Mouse (Mus musculus) erythroid progenitor cell, adult 5-6 weeks (primary cell): Measurements from ENCODE around the gene Gm21988. TPM values are rescaled to one million over a fixed set of nuclear protein-coding genes. Genes with fewer than 3 reads are reported as not detected.

Experiments
- ATAC-seq: replicated peaks from 2 replicates; pipeline ENCODE4 v1.8.0; 2016; ENCODE audit warnings: moderate number of reproducible peaks, mild to moderate bottlenecking, moderate TSS enrichment, inconsistent platforms; ENCODE audit not compliant: poor library complexity, low FRiP score, severe bottlenecking
- total RNA-seq, 2 experiments: library from RNA; stranded (forward) in 1 of 2; stranded (reverse) in 1 of 2; fragments of 150-400 nt in 1 of 2; fragments of 186-747, 209-891 nt in 1 of 2; gene quantifications; 2 replicates each; pipeline versions ENCODE4 v1.2.3 to v1.2.4; 2015 to 2017; ENCODE audit warnings: low replicate concordance in 2 of 2

Gene Gm21988
- total RNA-seq, 2 experiments from 2014 or later: not detected

GRCm38 (mm10) chr11:70193354-70194285 lies 46.0 kb downstream of the Gm21988 start:
- ATAC-seq: no peak

- ATAC-seq: no peak
Observed at GRCm38 (mm10) chr11:70192157-70192556, 47.5 kb downstream of the Gm21988 start.

DNA sequence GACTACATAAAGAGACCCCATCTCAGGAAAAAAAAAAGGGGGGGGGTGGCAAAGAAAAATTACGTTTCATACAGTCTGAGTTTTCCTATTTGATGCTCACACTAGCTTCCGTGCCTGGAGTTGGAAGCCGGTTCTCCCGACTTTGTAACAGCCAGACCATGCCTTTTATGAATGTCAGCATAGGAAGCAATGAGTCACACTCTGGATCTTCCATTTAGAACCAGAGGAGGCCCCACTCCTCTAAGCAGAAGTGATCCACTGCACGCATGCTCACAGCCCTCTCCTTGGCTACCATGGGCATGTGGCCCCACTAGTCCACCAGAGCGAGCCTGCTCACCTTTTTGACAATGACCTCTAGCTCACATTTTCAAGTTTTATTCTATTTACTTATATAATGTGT lies 48.4 kb downstream of the Gm21988 start:
- no peak for ATAC-seq

- ATAC-seq: no peak
Observed at GRCm38 (mm10) chr11:70189319-70190134, 50.1 kb downstream of the Gm21988 start.

Other genes starting within 250 kb of the Gm21988 start
- 393 and 394 TPM in 2 replicates for gene Gabarap, start 248.7 kb downstream of the Gm21988 start, total RNA-seq (2015; ENCODE audit: low replicate concordance)
- gene Gabarap, start 248.7 kb downstream of the Gm21988 start, total RNA-seq (2017; ENCODE audit: low replicate concordance): 161 and 239 TPM in 2 replicates
- 18.7 and 21.4 TPM in 2 replicates for gene Phf23, start 244.1 kb downstream of the Gm21988 start, total RNA-seq (2015; ENCODE audit: low replicate concordance)
- gene Phf23, start 244.1 kb downstream of the Gm21988 start, total RNA-seq (2017; ENCODE audit: low replicate concordance): 22.2 and 25.4 TPM in 2 replicates
- 2.9 and 4.3 TPM in 2 replicates for gene Dvl2, start 239.2 kb downstream of the Gm21988 start, total RNA-seq (2015; ENCODE audit: low replicate concordance)
- 0.30 and 2.4 TPM in 2 replicates for gene Dvl2, start 239.2 kb downstream of the Gm21988 start, total RNA-seq (2017; ENCODE audit: low replicate concordance)
- 24.9 and 52.8 TPM in 2 replicates for gene Acadvl, start 224.4 kb downstream of the Gm21988 start, total RNA-seq (2015; ENCODE audit: low replicate concordance)
- 20.7 and 23.4 TPM in 2 replicates for gene Acadvl, start 224.4 kb downstream of the Gm21988 start, total RNA-seq (2017; ENCODE audit: low replicate concordance)
- gene Dlg4, start 222.9 kb downstream of the Gm21988 start, total RNA-seq (2015; ENCODE audit: low replicate concordance): not detected in 2 replicates
- gene Dlg4, start 222.9 kb downstream of the Gm21988 start, total RNA-seq (2017; ENCODE audit: low replicate concordance): 1.1 and 2.7 TPM in 2 replicates
- not detected in 2 replicates for gene Asgr1, start 185.7 kb downstream of the Gm21988 start, total RNA-seq (2015; ENCODE audit: low replicate concordance)
- gene Asgr1, start 185.7 kb downstream of the Gm21988 start, total RNA-seq (2017; ENCODE audit: low replicate concordance): not detected in 2 replicates
- not detected in 2 replicates for gene Asgr2, start 147.2 kb downstream of the Gm21988 start, total RNA-seq (2015; ENCODE audit: low replicate concordance)
- not detected in 2 replicates for gene Asgr2, start 147.2 kb downstream of the Gm21988 start, total RNA-seq (2017; ENCODE audit: low replicate concordance)
- 4.2 and 5.0 TPM in 2 replicates for gene Mgl2, start 109.5 kb downstream of the Gm21988 start, total RNA-seq (2015; ENCODE audit: low replicate concordance)
- 8.0 and 12.5 TPM in 2 replicates for gene Mgl2, start 109.5 kb downstream of the Gm21988 start, total RNA-seq (2017; ENCODE audit: low replicate concordance)
- gene Clec10a, start 83.6 kb downstream of the Gm21988 start, total RNA-seq (2015; ENCODE audit: low replicate concordance): 1.3 and 11.2 TPM in 2 replicates
- 0.77 and 2.6 TPM in 2 replicates for gene Clec10a, start 83.6 kb downstream of the Gm21988 start, total RNA-seq (2017; ENCODE audit: low replicate concordance)
- gene Slc16a11, start 27.1 kb downstream of the Gm21988 start, total RNA-seq (2015; ENCODE audit: low replicate concordance): not detected in 2 replicates
- not detected in 2 replicates for gene Slc16a11, start 27.1 kb downstream of the Gm21988 start, total RNA-seq (2017; ENCODE audit: low replicate concordance)
- 0.72 and 0.84 TPM in 2 replicates for gene Slc16a13, start 18.8 kb downstream of the Gm21988 start, total RNA-seq (2015; ENCODE audit: low replicate concordance)
- gene Slc16a13, start 18.8 kb downstream of the Gm21988 start, total RNA-seq (2017; ENCODE audit: low replicate concordance): 0.39 and 2.3 TPM in 2 replicates
- gene Bcl6b, start 10.0 kb downstream of the Gm21988 start, total RNA-seq (2015; ENCODE audit: low replicate concordance): 1.8 TPM in 1 of 2 replicates, not detected in the other
- gene Bcl6b, start 10.0 kb downstream of the Gm21988 start, total RNA-seq (2017; ENCODE audit: low replicate concordance): 0.61 and 2.3 TPM in 2 replicates
- gene 0610010K14Rik, start 1.9 kb downstream of the Gm21988 start, total RNA-seq (2015; ENCODE audit: low replicate concordance): 31.4 and 102 TPM in 2 replicates
- gene 0610010K14Rik, start 1.9 kb downstream of the Gm21988 start, total RNA-seq (2017; ENCODE audit: low replicate concordance): 14.5 and 24.2 TPM in 2 replicates
- gene Rnasek, start within 50 bp of the Gm21988 start, total RNA-seq (2015; ENCODE audit: low replicate concordance): 167 and 191 TPM in 2 replicates
- 21.3 and 24.1 TPM in 2 replicates for gene Rnasek, start within 50 bp of the Gm21988 start, total RNA-seq (2017; ENCODE audit: low replicate concordance)
- gene Alox12, start 15.5 kb upstream of the Gm21988 start, total RNA-seq (2015; ENCODE audit: low replicate concordance): 1.7 TPM in 1 of 2 replicates, not detected in the other
- gene Alox12, start 15.5 kb upstream of the Gm21988 start, total RNA-seq (2017; ENCODE audit: low replicate concordance): 1.0 TPM in 1 of 2 replicates, not detected in the other
- 0.42 TPM in 1 of 2 replicates, not detected in the other for gene Alox12e, start 82.8 kb upstream of the Gm21988 start, total RNA-seq (2015; ENCODE audit: low replicate concordance)
- not detected in 2 replicates for gene Alox12e, start 82.8 kb upstream of the Gm21988 start, total RNA-seq (2017; ENCODE audit: low replicate concordance)
- gene Alox15, start 112.2 kb upstream of the Gm21988 start, total RNA-seq (2015; ENCODE audit: low replicate concordance): 5.4 and 17.6 TPM in 2 replicates
- gene Alox15, start 112.2 kb upstream of the Gm21988 start, total RNA-seq (2017; ENCODE audit: low replicate concordance): 3.6 and 5.7 TPM in 2 replicates
- 3.2 and 8.4 TPM in 2 replicates for gene Pelp1, start 170.2 kb upstream of the Gm21988 start, total RNA-seq (2015; ENCODE audit: low replicate concordance)
- gene Pelp1, start 170.2 kb upstream of the Gm21988 start, total RNA-seq (2017; ENCODE audit: low replicate concordance): 3.1 and 3.8 TPM in 2 replicates
- gene Arrb2, start 192.8 kb upstream of the Gm21988 start, total RNA-seq (2015; ENCODE audit: low replicate concordance): 30.6 and 51.2 TPM in 2 replicates
- gene Arrb2, start 192.8 kb upstream of the Gm21988 start, total RNA-seq (2017; ENCODE audit: low replicate concordance): 27.9 and 33.4 TPM in 2 replicates
- gene Med11, start 212.1 kb upstream of the Gm21988 start, total RNA-seq (2015; ENCODE audit: low replicate concordance): 11.9 and 18.0 TPM in 2 replicates
- gene Med11, start 212.1 kb upstream of the Gm21988 start, total RNA-seq (2017; ENCODE audit: low replicate concordance): 6.4 and 31.5 TPM in 2 replicates
- gene Zmynd15, start 219.6 kb upstream of the Gm21988 start, total RNA-seq (2015; ENCODE audit: low replicate concordance): not detected in 2 replicates
- not detected in 2 replicates for gene Zmynd15, start 219.6 kb upstream of the Gm21988 start, total RNA-seq (2017; ENCODE audit: low replicate concordance)
- not detected in 2 replicates for gene Cxcl16, start 220.2 kb upstream of the Gm21988 start, total RNA-seq (2015; ENCODE audit: low replicate concordance)
- not detected in 2 replicates for gene Cxcl16, start 220.2 kb upstream of the Gm21988 start, total RNA-seq (2017; ENCODE audit: low replicate concordance)